Mouse (Mus musculus): ENCODE measurements around the gene Urod. TPM values are rescaled to one million over a fixed set of nuclear protein-coding genes. Genes with fewer than 3 reads are reported as not detected.

The Urod gene
- polyA plus RNA-seq, 1 experiment from 2014 or later: 63.4 TPM

DNA sequence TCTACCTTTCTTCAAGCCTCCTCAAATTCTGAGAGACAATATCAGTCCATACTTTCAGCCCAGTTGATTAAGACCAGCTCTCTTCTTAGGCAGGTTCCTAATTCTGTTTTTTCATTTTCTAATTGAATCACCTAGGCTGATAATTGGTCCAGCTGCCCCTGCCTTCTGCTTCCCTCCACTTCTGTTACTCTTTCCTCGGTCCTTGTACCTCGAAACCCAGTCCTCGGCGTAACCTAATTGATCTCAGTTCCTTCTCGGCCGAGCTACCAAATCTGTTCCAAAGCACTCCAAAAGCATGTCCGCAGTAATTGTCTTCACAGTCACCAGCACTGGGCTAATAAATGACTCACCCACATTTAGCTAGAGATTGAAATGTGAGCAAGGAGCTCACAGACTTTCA lies 39.3 kb downstream of the Urod start:
- WGBS: 89% methylated on average over 7 of the region's 7 CpGs
- ATAC-seq: no peak
- Histone ChIP-seq H3K4me3 (replicated peaks; ENCODE audit: low read length) (no peak overlapping the region), H3K36me3 (ENCODE audit: control insufficient read depth, insufficient read depth) (peaks cover 3% of the 10 kb centered on the region; the same call in 1 of the 2 replicates), H3K9me3 (ENCODE audit: control insufficient read depth, low read length) (no peaks in the 10 kb centered on the region), H3K27ac (ENCODE audit: low read length) (no peak overlapping the region), H3K9ac (replicated peaks; ENCODE audit: low read depth, low read length) (no peak overlapping the region), H3K4me2 (ENCODE audit: low read length) (no peak overlapping the region), H3K4me1 (replicated peaks; ENCODE audit: control insufficient read depth, insufficient read depth, low read length) (no peaks in the 10 kb centered on the region), H3K27me3 (replicated peaks; ENCODE audit: control insufficient read depth, insufficient read depth, low read length) (no peaks in the 10 kb centered on the region)

DNA sequence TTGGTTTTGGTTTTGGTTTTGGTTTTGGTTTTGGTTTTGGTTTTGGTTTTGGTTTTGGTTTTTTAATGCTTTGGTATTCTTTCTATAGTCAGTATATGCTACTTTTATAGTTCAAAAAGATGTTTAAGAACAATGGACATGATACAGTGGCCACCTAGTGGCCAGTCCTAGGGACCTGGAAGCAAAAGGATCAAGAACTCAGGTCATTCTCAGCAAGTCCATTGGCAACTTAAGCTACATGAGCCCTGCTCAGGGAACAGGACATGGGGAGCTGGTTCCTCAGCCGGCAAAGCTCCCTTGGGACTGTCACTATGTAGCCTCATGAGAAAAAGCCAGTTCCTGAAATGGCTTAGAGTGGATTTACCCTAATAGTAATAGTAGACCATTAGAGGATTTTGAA lies 42.6 kb downstream of the Urod start:
- Histone ChIP-seq H3K4me1 (replicated peaks; ENCODE audit: control insufficient read depth, insufficient read depth, low read length) (no peaks in the 10 kb centered on the region), H3K9ac (replicated peaks; ENCODE audit: low read depth, low read length) (no peak overlapping the region), H3K9me3 (ENCODE audit: control insufficient read depth, low read length) (no peaks in the 10 kb centered on the region), H3K36me3 (ENCODE audit: control insufficient read depth, insufficient read depth) (no peaks in the 10 kb centered on the region), H3K27me3 (replicated peaks; ENCODE audit: control insufficient read depth, insufficient read depth, low read length) (no peaks in the 10 kb centered on the region), H3K27ac (ENCODE audit: low read length) (no peak overlapping the region), H3K4me3 (replicated peaks; ENCODE audit: low read length) (no peak overlapping the region), H3K4me2 (ENCODE audit: low read length) (no peak overlapping the region)
- no peak for ATAC-seq
- WGBS: 59% methylated on average over 1 of the region's 1 CpGs

DNA sequence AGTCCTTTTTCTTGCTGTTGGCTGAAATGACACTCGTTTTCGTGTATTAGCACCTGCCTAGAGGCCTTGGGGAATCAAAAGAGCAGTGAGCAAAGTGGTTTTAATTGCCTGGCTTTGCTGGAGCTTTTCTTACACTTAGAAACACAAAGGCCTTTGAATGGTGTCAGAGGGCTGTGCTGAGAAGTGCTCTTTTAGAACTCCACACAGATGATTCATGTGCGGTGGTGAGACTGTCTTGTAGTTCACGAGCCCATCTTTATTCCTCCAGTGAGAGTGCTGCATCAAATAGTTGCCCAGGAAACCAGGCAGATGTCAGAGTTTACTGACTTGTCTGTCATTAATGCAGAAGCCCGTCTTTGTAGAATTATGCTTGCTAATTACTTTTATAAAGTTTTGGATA lies 50.2 kb downstream of the Urod start:
- ATAC-seq: peak; percentile 52
- H3K9ac ChIP-seq (replicated peaks; ENCODE audit: low read depth, low read length): no peak overlapping the region

DNA sequence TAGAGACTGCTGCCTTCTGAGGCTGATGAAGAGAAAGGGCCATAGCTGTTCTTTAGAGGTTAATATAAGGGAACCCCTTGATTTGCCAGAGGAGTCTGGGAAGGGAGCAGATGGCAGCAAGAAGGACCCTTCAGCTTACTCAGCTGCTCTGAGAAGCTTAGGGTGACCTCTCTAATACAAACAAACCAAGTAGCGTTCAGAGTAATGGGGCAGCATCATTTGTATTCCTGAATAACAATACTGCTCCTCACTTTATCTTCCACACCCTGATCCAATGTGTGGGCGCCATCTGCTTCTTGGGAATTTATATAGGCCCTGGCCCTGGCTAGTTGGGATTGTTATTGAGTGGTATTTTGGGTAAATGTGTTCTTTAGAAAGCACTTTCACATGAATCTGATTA lies 51.5 kb downstream of the Urod start:
- no peak overlapping the region for H3K4me2 ChIP-seq (ENCODE audit: low read length)
- no peaks in the 10 kb centered on the region for H3K27me3 ChIP-seq (replicated peaks; ENCODE audit: control insufficient read depth, insufficient read depth, low read length)
- H3K4me1 ChIP-seq (replicated peaks; ENCODE audit: control insufficient read depth, insufficient read depth, low read length): peaks cover 23% of the 10 kb centered on the region
- H3K9me3 ChIP-seq (ENCODE audit: control insufficient read depth, low read length): no peaks in the 10 kb centered on the region
- peak overlapping the region; percentile 56 for H3K27ac ChIP-seq (ENCODE audit: low read length)
- 36% methylated on average over 2 of the region's 2 CpGs for WGBS
- no peak overlapping the region for H3K9ac ChIP-seq (replicated peaks; ENCODE audit: low read depth, low read length)
- no peaks in the 10 kb centered on the region for H3K36me3 ChIP-seq (ENCODE audit: control insufficient read depth, insufficient read depth)
- ATAC-seq: no peak
- H3K4me3 ChIP-seq (replicated peaks; ENCODE audit: low read length): no peak overlapping the region

More for the DNA sequence above, 50.2 kb downstream of the Urod start:
- H3K4me1 ChIP-seq (replicated peaks; ENCODE audit: control insufficient read depth, insufficient read depth, low read length): peaks cover 23% of the 10 kb centered on the region
- no peaks in the 10 kb centered on the region for H3K36me3 ChIP-seq (ENCODE audit: control insufficient read depth, insufficient read depth)
- WGBS: 3% methylated on average over 5 of the region's 5 CpGs
- no peaks in the 10 kb centered on the region for H3K9me3 ChIP-seq (ENCODE audit: control insufficient read depth, low read length)
- H3K4me3 ChIP-seq (replicated peaks; ENCODE audit: low read length): no peak overlapping the region
- no peak overlapping the region for H3K4me2 ChIP-seq (ENCODE audit: low read length)
- peak overlapping the region; percentile 32; the same call in 1 of the 2 replicates for H3K27ac ChIP-seq (ENCODE audit: low read length)
- no peaks in the 10 kb centered on the region for H3K27me3 ChIP-seq (replicated peaks; ENCODE audit: control insufficient read depth, insufficient read depth, low read length)

Other genes with a start within 250 kb of the Urod start
- 32.6 and 36.7 TPM in 2 replicates for gene Toe1, start 186.8 kb downstream of the Urod start, polyA plus RNA-seq (2015; fragmentation: Nextera tagmentation; extraction: Ambion mirVana)
- gene Mutyh, start 186.7 kb downstream of the Urod start, polyA plus RNA-seq (2015; fragmentation: Nextera tagmentation; extraction: Ambion mirVana): 8.4 and 10.2 TPM in 2 replicates
- 0.48 and 0.52 TPM in 2 replicates for gene Hpdl, start 172.7 kb downstream of the Urod start, polyA plus RNA-seq (2015; fragmentation: Nextera tagmentation; extraction: Ambion mirVana)
- gene Zswim5, start 117.0 kb downstream of the Urod start, polyA plus RNA-seq (2015; fragmentation: Nextera tagmentation; extraction: Ambion mirVana): 8.8 and 9.1 TPM in 2 replicates
- gene Hectd3, start 904 bp upstream of the Urod start, polyA plus RNA-seq (2015; fragmentation: Nextera tagmentation; extraction: Ambion mirVana): 27.4 and 27.7 TPM in 2 replicates
- gene Eif2b3, start 25.0 kb upstream of the Urod start, polyA plus RNA-seq (2015; fragmentation: Nextera tagmentation; extraction: Ambion mirVana): 42.1 and 42.2 TPM in 2 replicates
- gene Ptch2, start 101.7 kb upstream of the Urod start, polyA plus RNA-seq (2015; fragmentation: Nextera tagmentation; extraction: Ambion mirVana): 2.9 and 5.5 TPM in 2 replicates
- 4.3 and 4.8 TPM in 2 replicates for gene Btbd19, start 131.3 kb upstream of the Urod start, polyA plus RNA-seq (2015; fragmentation: Nextera tagmentation; extraction: Ambion mirVana)
- gene Tctex1d4, start 132.4 kb upstream of the Urod start, polyA plus RNA-seq (2015; fragmentation: Nextera tagmentation; extraction: Ambion mirVana): 0.35 and 0.53 TPM in 2 replicates
- 9.6 and 10.2 TPM in 2 replicates for gene Plk3, start 139.6 kb upstream of the Urod start, polyA plus RNA-seq (2015; fragmentation: Nextera tagmentation; extraction: Ambion mirVana)
- gene Rps8, start 161.8 kb upstream of the Urod start, polyA plus RNA-seq (2015; fragmentation: Nextera tagmentation; extraction: Ambion mirVana): 418 and 427 TPM in 2 replicates
- 27.2 and 33.2 TPM in 2 replicates for gene Kif2c, start 188.2 kb upstream of the Urod start, polyA plus RNA-seq (2015; fragmentation: Nextera tagmentation; extraction: Ambion mirVana)